Mouse (Mus musculus): ENCODE measurements at regions not wholly inside any gene's neighbourhood (a gene's known extent, or its start where the extent isn't known, plus 50 kb on each side); places are given as distances from the start of the nearest gene placed in this dataset.

DNA sequence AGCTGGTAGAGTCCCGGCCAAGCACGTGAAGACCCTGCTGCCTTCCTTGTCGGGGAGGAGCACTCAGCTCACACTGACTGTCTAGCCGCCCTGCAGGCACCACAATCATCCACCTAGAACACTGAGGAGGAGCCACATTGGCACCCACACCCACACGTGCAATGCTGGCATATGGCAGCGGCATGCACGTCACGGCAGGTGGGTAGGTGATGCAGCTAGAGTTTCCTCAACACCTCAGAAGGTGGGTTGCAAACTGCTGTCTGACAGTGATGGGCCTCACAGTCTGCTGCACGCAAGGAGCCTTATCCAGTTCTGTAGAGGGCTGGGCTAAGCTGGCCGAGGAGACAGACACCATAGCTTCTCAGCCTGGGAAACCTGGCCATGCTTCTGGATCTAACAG lies 51.2 kb upstream of the Nectin1 start:
- no peak for TF ChIP-seq GATA1 (IDR thresholded peaks at IDR 0.05; ENCODE audit: borderline replicate concordance, low read length)
- no peak for TF ChIP-seq FLI1 (IDR thresholded peaks at IDR 0.05; ENCODE audit: low read length)

All from megakaryocyte, embryonic 14.5 days (primary cell).